Mouse (Mus musculus) hindbrain, embryonic 16.5 days (tissue): ENCODE measurements around the gene Aldh6a1. TPM values are rescaled to one million over a fixed set of nuclear protein-coding genes. Genes with fewer than 3 reads are reported as not detected.

Experiments used
- ATAC-seq: fragments of 200-750 bp; cut with Nextera tagmentation; 2 replicates; pipeline ENCODE4 v1.8.0; 2017; ENCODE audit warnings: moderate TSS enrichment, moderate library complexity
- H3K27ac ChIP-seq: fragments of 300-500 bp; sonication (generic); 2 replicates; pipeline ENCODE4 v1.5.1; 2014; ENCODE audit warnings: low read depth, mild to moderate bottlenecking, control low read depth, low read length, moderate library complexity
- H3K27me3 ChIP-seq: fragments of 300-500 bp; sonication (generic); replicated peaks from 2 replicates; pipeline ENCODE4 v1.6.1; 2014; ENCODE audit warnings: low read length; ENCODE audit not compliant: control insufficient read depth, insufficient read depth
- H3K36me3 ChIP-seq: fragments of 300-500 bp; sonication (generic); 2 replicates; pipeline ENCODE4 v1.6.1; 2014; ENCODE audit warnings: mild to moderate bottlenecking, low read length, moderate library complexity, mixed read lengths; ENCODE audit not compliant: control insufficient read depth, insufficient read depth
- H3K4me1 ChIP-seq: fragments of 300-500 bp; sonication (generic); 2 replicates; pipeline ENCODE4 v1.6.1; 2014; ENCODE audit warnings: low read depth, low read length; ENCODE audit not compliant: control insufficient read depth, insufficient read depth
- H3K4me2 ChIP-seq: fragments of 300-500 bp; sonication (generic); 2 replicates; pipeline ENCODE4 v1.6.1; 2014; ENCODE audit warnings: mild to moderate bottlenecking, low read length, control low read depth, moderate library complexity
- H3K4me3 ChIP-seq: fragments of 300-500 bp; sonication (generic); 2 replicates; pipeline ENCODE4 v1.5.1; 2014; ENCODE audit warnings: mild to moderate bottlenecking, low read length, control low read depth, moderate library complexity
- H3K9ac ChIP-seq: fragments of 300-500 bp; sonication (generic); 2 replicates; pipeline ENCODE4 v1.6.1; 2014; ENCODE audit warnings: low read depth, mild to moderate bottlenecking, control low read depth, low read length, moderate library complexity
- H3K9me3 ChIP-seq: fragments of 300-500 bp; sonication (generic); 2 replicates; pipeline ENCODE4 v1.6.1; 2014; ENCODE audit warnings: mild to moderate bottlenecking, low read length, moderate library complexity; ENCODE audit not compliant: control insufficient read depth
- WGBS: fragments of 180-500 bp; shearing (Covaris S2); extraction: QIAGEN DNeasy Blood & Tissue Kit; methylation state at CpG from one replicate; pipeline ENCODE4 v1.1.7; 2014; 5-methylcytosine and 5-hydroxymethylcytosine counted together
- polyA plus RNA-seq: library from polyadenylated mRNA; unstranded; fragments of >200 nt; fragmentation: Nextera tagmentation; extraction: Ambion mirVana; gene quantifications from 2 replicates; pipeline ENCODE4 v1.2.1, GENCODE M21; 2015

Aldh6a1 gene
- polyA plus RNA-seq, 1 experiment from 2014 or later: 41.8 TPM

- H3K4me2 ChIP-seq: no peak overlapping the region
- H3K4me3 ChIP-seq: no peak overlapping the region
- H3K36me3 ChIP-seq: peaks cover 3% of the 10 kb centered on the region
- H3K9me3 ChIP-seq: no peaks in the 10 kb centered on the region
- ATAC-seq: no peak
- H3K27ac ChIP-seq: no peak overlapping the region
- no peak overlapping the region for H3K9ac ChIP-seq
- peaks cover 8% of the 10 kb centered on the region for H3K4me1 ChIP-seq
- no peaks in the 10 kb centered on the region for H3K27me3 ChIP-seq
- WGBS: 73% methylated on average over 6 of the region's 6 CpGs
Measured at GRCm38 (mm10) chr12:84404541-84404940, 46.3 kb downstream of the Aldh6a1 start.

GRCm38 (mm10) chr12:84402923-84403322 is 47.9 kb downstream of the Aldh6a1 start:
- no peak overlapping the region for H3K27ac ChIP-seq
- WGBS: 83% methylated on average over 9 of the region's 9 CpGs
- H3K27me3 ChIP-seq: no peaks in the 10 kb centered on the region
- peaks cover 3% of the 10 kb centered on the region for H3K36me3 ChIP-seq
- no peak overlapping the region for H3K4me2 ChIP-seq
- no peak overlapping the region for H3K4me3 ChIP-seq
- H3K4me1 ChIP-seq: peaks cover 4% of the 10 kb centered on the region
- ATAC-seq: no peak
- H3K9ac ChIP-seq: no peak overlapping the region
- H3K9me3 ChIP-seq: no peaks in the 10 kb centered on the region

GRCm38 (mm10) chr12:84400653-84401052 is 50.2 kb downstream of the Aldh6a1 start:
- Histone ChIP-seq H3K4me1 (no peaks in the 10 kb centered on the region), H3K4me2 (no peak overlapping the region), H3K27me3 (no peaks in the 10 kb centered on the region), H3K9me3 (no peaks in the 10 kb centered on the region), H3K36me3 (peaks cover 3% of the 10 kb centered on the region), H3K4me3 (no peak overlapping the region), H3K9ac (no peak overlapping the region), H3K27ac (no peak overlapping the region)
- ATAC-seq: no peak
- WGBS: 77% methylated on average over 3 of the region's 3 CpGs

DNA sequence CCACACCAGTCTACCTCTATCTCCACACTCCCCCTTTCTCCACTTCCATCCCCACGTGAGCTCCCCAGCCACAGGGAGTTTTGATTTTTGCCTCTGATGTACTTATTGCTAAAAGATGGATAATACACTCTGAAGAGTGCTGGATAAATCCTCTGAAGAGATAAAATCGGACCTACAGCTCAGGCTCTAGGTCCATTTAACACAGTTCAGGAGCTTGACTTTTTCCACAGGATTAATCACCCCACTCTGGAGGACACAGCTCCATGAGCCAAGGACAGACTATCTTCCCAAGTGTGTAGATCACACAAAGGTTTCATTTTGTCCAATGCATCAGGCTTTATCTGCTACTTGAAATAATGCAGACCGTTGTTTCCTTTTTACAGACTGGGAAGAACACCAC is 50.7 kb downstream of the Aldh6a1 start:
- Histone ChIP-seq H3K27ac (no peak overlapping the region), H3K9me3 (no peaks in the 10 kb centered on the region), H3K27me3 (no peaks in the 10 kb centered on the region), H3K4me1 (no peaks in the 10 kb centered on the region), H3K36me3 (peaks cover 3% of the 10 kb centered on the region), H3K9ac (no peak overlapping the region), H3K4me3 (no peak overlapping the region), H3K4me2 (no peak overlapping the region)
- no peak for ATAC-seq
- WGBS: 86% methylated on average over 3 of the region's 3 CpGs

- 82% methylated on average over 9 of the region's 9 CpGs for WGBS
- no peak for ATAC-seq
Measured at GRCm38 (mm10) chr12:84399663-84400062, 51.1 kb downstream of the Aldh6a1 start.

DNA sequence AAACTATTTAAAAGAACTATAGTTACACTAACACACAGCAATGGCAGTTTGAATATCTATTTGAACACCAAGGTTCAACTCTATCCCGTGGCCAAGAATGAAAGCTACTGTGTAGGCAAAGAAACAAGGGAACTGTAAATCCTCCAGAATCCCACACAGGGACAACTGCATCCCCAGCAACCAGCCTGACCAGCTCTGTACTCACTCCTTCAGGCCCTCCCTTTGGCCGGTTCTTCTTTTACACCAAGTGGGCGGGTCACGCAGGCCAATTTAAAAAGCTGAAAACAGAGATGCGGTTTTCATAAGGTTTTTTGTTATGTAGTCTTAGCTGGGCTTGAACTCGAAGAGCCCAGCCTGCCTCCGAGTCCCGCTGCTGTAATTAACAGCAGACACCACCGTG is 51.7 kb downstream of the Aldh6a1 start:
- Histone ChIP-seq H3K36me3 (peaks cover 3% of the 10 kb centered on the region), H3K4me3 (no peak overlapping the region), H3K4me2 (no peak overlapping the region), H3K27ac (no peak overlapping the region), H3K9me3 (no peaks in the 10 kb centered on the region), H3K9ac (no peak overlapping the region), H3K27me3 (no peaks in the 10 kb centered on the region), H3K4me1 (no peaks in the 10 kb centered on the region)
- whole genome bisulfite sequencing: 84% methylated on average over 9 of the region's 9 CpGs
- ATAC-seq: no peak

More at GRCm38 (mm10) chr12:84399663-84400062, 51.1 kb downstream of the Aldh6a1 start:
- Histone ChIP-seq H3K27me3 (no peaks in the 10 kb centered on the region), H3K9me3 (no peaks in the 10 kb centered on the region), H3K27ac (no peak overlapping the region), H3K4me2 (no peak overlapping the region), H3K9ac (no peak overlapping the region), H3K36me3 (peaks cover 3% of the 10 kb centered on the region), H3K4me3 (no peak overlapping the region), H3K4me1 (no peaks in the 10 kb centered on the region)

- no peak for ATAC-seq
- Histone ChIP-seq H3K4me3 (no peak overlapping the region), H3K9me3 (no peaks in the 10 kb centered on the region), H3K9ac (no peak overlapping the region), H3K4me1 (no peaks in the 10 kb centered on the region), H3K4me2 (no peak overlapping the region), H3K36me3 (peaks cover 3% of the 10 kb centered on the region), H3K27me3 (no peaks in the 10 kb centered on the region), H3K27ac (no peak overlapping the region)
- WGBS: 84% methylated on average over 5 of the region's 5 CpGs
Measured at GRCm38 (mm10) chr12:84398629-84399028, 52.2 kb downstream of the Aldh6a1 start.

DNA sequence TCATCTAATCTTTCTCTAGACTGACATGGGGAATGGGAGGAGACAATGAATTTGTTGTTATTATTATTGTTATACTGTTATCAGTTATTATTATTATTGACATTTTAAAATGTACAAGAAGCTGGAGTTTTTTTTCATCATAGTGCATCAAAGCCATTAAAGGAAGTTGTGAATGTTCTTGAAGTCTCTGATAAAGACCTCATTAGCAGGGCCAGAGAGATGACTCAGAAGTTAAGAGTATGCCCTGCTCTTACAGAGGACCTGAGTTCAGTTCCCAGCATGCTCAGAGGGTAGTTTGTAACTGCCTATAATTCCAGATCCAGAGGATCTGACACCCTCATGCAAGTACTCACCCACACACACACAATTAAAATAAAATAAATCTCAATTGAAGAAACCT is 53.1 kb downstream of the Aldh6a1 start:
- no peak for ATAC-seq
- Histone ChIP-seq H3K4me3 (no peak overlapping the region), H3K4me1 (no peaks in the 10 kb centered on the region), H3K27ac (no peak overlapping the region), H3K9ac (no peak overlapping the region), H3K9me3 (no peaks in the 10 kb centered on the region), H3K36me3 (peaks cover 3% of the 10 kb centered on the region), H3K4me2 (no peak overlapping the region), H3K27me3 (no peaks in the 10 kb centered on the region)

GRCm38 (mm10) chr12:84396947-84397679 is 53.7 kb downstream of the Aldh6a1 start:
- Histone ChIP-seq H3K4me2 (no peak overlapping the region), H3K9ac (no peak overlapping the region), H3K4me3 (no peak overlapping the region), H3K27ac (no peak overlapping the region), H3K4me1 (no peaks in the 10 kb centered on the region), H3K9me3 (no peaks in the 10 kb centered on the region), H3K27me3 (no peaks in the 10 kb centered on the region), H3K36me3 (peaks cover 2% of the 10 kb centered on the region)
- 91% methylated on average over 14 of the region's 14 CpGs for WGBS
- no peak for ATAC-seq
